Mouse (Mus musculus) thymus, adult 2 months (tissue): ENCODE measurements around the gene Chp1. TPM values are rescaled to one million over a fixed set of nuclear protein-coding genes. Genes with fewer than 3 reads are reported as not detected.

Source experiments
- DNase-seq: peaks from one replicate; pipeline ENCODE4 v3.0.0; 2021
- H3K27ac ChIP-seq: fragments of 200-500 bp; 2 replicates; pipeline ENCODE4 v1.5.1; 2012; ENCODE audit warnings: low read length, control low read depth; ENCODE audit not compliant: control insufficient read depth, insufficient read depth
- H3K27me3 ChIP-seq: fragments of 200-500 bp; 2 replicates; pipeline ENCODE4 v1.6.1; 2012; ENCODE audit warnings: mild to moderate bottlenecking, low read length, moderate library complexity, mixed read lengths; ENCODE audit not compliant: control insufficient read depth, insufficient read depth
- H3K36me3 ChIP-seq: fragments of 200-500 bp; 2 replicates; pipeline ENCODE4 v1.6.1; 2012; ENCODE audit warnings: mild to moderate bottlenecking, low read length, moderate library complexity; ENCODE audit not compliant: control insufficient read depth, insufficient read depth
- H3K4me1 ChIP-seq: fragments of 200-500 bp; replicated peaks from 2 replicates; pipeline ENCODE4 v1.6.1; 2012; ENCODE audit warnings: low read length; ENCODE audit not compliant: control insufficient read depth, insufficient read depth
- H3K4me3 ChIP-seq: fragments of 200-500 bp; 2 replicates; pipeline ENCODE4 v1.5.1; 2012; ENCODE audit warnings: mild to moderate bottlenecking, low read length, control low read depth, moderate library complexity; ENCODE audit not compliant: control insufficient read depth, insufficient read depth
- CTCF ChIP-seq: fragments of 200-500 bp; IDR thresholded peaks from 2 replicates; pipeline ENCODE4 v1.5.1; 2012; ENCODE audit warnings: mild to moderate bottlenecking, control low read depth, low read length, moderate library complexity, borderline replicate concordance; ENCODE audit not compliant: control insufficient read depth, poor library complexity, insufficient read depth; ENCODE audit errors: extremely low read depth
- POLR2A ChIP-seq: fragments of 200-500 bp; IDR thresholded peaks from 2 replicates; pipeline ENCODE4 v1.6.1; 2012; ENCODE audit warnings: mild to moderate bottlenecking, low read length, control low read depth, moderate library complexity; ENCODE audit not compliant: control insufficient read depth, poor library complexity, insufficient read depth; ENCODE audit errors: extremely low read depth
- WGBS: fragments of 180-500 bp; shearing (Covaris S2); methylation state at CpG from one replicate; pipeline ENCODE4 v1.1.7; 2018; 5-methylcytosine and 5-hydroxymethylcytosine counted together
- polyA plus RNA-seq: library from polyadenylated mRNA; depleted of rRNA; stranded (reverse); fragments of >200 nt; gene quantifications from 2 replicates; pipeline ENCODE4 v1.2.3, GENCODE M21; 2012

Gene Chp1
- polyA plus RNA-seq, 1 experiment: 78.5 TPM

DNA sequence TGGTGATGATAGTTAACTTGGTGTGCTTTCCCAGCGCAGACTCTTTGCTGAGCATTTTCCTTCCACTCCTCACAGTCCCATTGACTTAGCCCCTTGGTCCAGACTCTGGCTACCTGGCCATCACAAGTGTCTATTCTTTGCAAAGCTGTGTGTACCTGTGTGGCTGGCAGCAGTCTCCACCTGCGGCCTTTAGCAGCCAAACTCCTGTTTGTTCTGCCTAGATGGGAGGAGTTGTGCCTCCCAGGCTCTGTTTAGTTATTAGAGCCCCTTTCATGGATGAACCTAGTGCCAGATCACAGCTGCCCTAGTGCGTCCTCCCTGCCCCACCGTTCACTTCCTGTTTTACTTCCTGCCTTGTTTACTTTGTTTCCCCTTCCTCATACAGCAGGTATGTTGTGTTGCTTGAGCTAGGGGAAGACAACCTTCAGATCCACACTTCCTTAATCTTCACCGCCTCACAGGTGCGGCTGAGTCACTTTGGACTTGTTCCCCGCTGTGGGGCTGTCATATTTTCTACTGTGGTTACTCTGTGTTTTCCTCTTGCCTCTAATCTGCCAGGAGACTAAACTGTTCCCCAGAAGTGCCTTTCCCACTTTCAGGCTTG is 11.3 kb downstream of the Chp1 start:
- WGBS: 17% methylated on average over 7 of the region's 7 CpGs
- H3K4me1 ChIP-seq: peaks cover 9% of the 10 kb centered on the region
- peak; percentile 40 for DNase-seq
- TF ChIP-seq CTCF (no peak), POLR2A (no peak)
- H3K4me3 ChIP-seq: no peak overlapping the region
- no peaks in the 10 kb centered on the region for H3K36me3 ChIP-seq
- no peaks in the 10 kb centered on the region for H3K27me3 ChIP-seq
- peak overlapping the region; percentile 83 for H3K27ac ChIP-seq

DNA sequence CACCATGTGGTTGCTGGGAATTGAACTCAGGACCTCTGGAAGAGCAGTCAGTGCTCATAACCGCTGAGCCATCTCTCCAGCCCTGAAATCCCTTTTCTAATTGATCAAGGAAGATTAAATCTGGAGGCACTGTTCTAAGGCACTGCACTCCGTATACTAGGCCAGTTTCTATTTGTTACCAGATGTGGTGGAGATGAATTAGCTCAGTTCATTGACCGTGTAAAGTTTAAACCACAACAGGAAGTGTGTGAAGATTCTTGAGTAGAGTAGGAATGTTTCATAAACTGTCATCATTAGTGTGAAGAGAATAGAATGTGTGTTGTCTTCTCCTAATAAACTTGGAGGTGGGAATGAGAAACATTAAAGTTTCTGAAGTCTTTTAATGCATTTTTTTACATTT is 14.3 kb downstream of the Chp1 start:
- Histone ChIP-seq H3K27ac (no peak overlapping the region), H3K4me1 (peaks cover 9% of the 10 kb centered on the region), H3K36me3 (no peaks in the 10 kb centered on the region; the same call in 1 of the 2 replicates), H3K27me3 (no peaks in the 10 kb centered on the region), H3K4me3 (no peak overlapping the region)
- no peak for TF ChIP-seq POLR2A
- TF ChIP-seq CTCF: no peak
- 22% methylated on average over 3 of the region's 3 CpGs for WGBS
- DNase-seq: no peak

DNA sequence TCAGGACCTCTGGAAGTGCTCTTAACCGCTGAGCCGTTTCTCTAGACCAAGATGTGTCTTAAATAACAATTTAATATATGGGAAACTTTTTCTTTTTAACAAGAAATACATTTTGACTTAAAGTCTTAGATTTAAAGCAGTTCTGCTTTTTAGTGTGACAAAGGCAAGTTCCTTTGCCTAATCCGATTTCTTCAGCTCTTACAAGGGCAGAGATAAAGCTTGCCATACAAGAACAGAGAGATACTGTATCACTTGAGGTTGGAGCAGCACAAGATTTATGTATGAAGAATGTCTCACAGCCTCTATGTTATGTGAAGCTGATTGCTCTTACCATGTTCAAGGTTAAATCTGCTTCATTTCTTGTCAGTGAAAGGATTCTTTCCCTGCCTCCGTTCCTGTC is 17.8 kb downstream of the Chp1 start:
- TF ChIP-seq CTCF (no peak), POLR2A (no peak)
- Histone ChIP-seq H3K27ac (no peak overlapping the region), H3K36me3 (peaks cover 6% of the 10 kb centered on the region), H3K4me3 (no peak overlapping the region), H3K4me1 (0 out of 2 replicates have a peak, but pooled peaks cover 2% of the 10 kb centered on the region), H3K27me3 (no peaks in the 10 kb centered on the region)
- WGBS: 97% methylated on average over 4 of the region's 4 CpGs
- no peak for DNase-seq

DNA sequence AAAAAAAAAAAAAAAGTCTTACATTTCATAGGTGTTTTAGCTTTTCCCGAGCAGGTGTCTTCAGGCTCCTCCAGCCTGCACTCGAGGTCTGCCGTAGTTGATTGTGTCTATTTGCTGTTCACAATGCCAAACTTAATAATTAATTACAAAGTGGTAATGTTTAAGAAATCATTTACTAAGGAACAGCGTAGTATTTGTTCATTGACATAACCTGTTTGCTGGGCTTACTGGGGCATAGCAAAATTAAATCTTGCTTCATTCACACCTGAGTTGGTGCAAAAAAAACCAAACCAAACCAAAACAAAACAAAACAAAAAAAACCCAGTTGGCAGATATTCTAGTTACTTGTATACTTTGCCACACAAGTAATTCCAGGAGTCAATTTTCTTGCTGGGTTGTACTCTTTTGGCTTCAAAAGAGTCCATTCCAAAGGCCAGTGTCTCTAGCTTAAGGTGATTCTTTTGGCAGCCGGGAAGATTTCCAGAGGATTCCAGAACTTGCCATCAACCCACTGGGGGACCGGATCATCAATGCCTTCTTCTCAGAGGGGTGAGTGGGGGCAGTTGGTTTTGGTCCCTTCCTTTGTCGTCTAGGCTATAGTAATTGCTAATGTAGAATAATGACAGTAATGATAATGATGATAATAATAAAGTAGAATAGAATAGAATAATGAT is 18.8 kb downstream of the Chp1 start:
- DNase-seq: no peak
- TF ChIP-seq POLR2A: no peak
- no peak for TF ChIP-seq CTCF
- 97% methylated on average over 7 of the region's 7 CpGs for WGBS

DNA sequence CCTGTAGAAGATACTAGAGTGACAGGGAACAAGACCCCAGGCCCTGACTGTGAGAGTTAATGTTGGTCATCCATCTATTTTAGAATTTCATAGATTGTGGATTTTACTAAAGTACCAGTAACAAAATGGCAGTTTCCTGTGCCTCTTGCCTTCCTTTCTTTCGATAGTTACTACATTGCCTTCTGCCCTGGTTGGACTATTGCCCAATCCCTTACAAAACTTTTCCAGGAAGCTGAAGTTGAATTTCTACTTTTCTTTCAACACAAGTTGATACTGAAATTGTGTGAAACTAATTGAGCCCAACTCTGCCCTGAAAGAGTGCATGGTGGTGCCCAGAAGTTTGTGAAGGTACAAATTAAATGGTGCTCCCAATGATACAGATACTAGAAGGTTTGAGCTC is 25.0 kb downstream of the Chp1 start:
- no peak overlapping the region for H3K27ac ChIP-seq
- H3K4me3 ChIP-seq: no peak overlapping the region
- TF ChIP-seq POLR2A: no peak
- TF ChIP-seq CTCF: no peak
- 95% methylated on average over 1 of the region's 1 CpGs for WGBS
- DNase-seq: no peak
- no peaks in the 10 kb centered on the region for H3K4me1 ChIP-seq
- peaks cover 16% of the 10 kb centered on the region for H3K36me3 ChIP-seq
- no peaks in the 10 kb centered on the region for H3K27me3 ChIP-seq

More for the DNA sequence above, 18.8 kb downstream of the Chp1 start:
- Histone ChIP-seq H3K4me3 (no peak overlapping the region), H3K36me3 (peaks cover 6% of the 10 kb centered on the region), H3K4me1 (0 out of 2 replicates have a peak, but pooled peaks cover 2% of the 10 kb centered on the region), H3K27me3 (no peaks in the 10 kb centered on the region), H3K27ac (no peak overlapping the region)

DNA sequence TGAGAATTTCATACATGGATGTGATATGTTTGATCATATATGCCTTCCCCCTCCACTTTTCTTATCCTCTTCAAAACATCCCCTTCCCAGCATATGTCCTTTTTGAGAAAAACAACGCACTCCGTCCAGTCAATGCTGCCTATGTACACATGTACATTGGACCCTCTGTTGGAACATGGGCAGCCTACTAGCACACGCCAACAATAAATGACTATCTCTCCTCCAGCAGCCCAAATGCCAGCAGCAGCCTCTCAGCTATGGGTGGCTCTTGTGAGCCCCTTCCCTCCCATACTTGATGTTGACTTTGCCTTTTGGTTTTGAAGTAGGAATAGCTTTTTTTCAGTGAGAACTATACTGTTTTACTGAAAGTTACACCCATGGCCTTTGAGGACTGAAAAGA is 34.1 kb downstream of the Chp1 start:
- DNase-seq: no peak
- Histone ChIP-seq H3K36me3 (no peaks in the 10 kb centered on the region), H3K27me3 (no peaks in the 10 kb centered on the region), H3K4me3 (no peak overlapping the region), H3K4me1 (no peaks in the 10 kb centered on the region), H3K27ac (no peak overlapping the region)
- no peak for TF ChIP-seq POLR2A
- TF ChIP-seq CTCF: no peak
- WGBS: 99% methylated on average over 3 of the region's 3 CpGs

DNA sequence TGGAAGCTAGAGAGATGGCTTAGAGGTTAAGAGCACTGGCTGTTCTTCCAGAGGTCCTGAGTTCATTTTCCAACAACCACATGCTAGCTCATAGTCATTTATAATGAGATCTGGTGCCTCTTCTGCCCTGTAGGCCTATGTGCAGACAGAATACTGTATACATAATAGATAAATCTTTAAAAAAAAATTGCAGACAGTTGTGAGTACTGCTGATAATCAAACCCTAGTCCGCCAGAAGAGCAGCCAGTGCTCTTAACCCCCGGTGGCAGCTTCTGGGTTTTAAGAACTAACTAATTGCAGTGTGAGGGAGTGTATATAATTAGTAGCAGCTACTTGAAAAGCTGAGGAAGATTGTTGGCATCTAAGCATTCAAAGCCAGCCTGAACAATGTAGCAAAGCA is 35.9 kb downstream of the Chp1 start:
- no peak overlapping the region for H3K4me3 ChIP-seq
- no peak for TF ChIP-seq POLR2A
- no peak for TF ChIP-seq CTCF
- no peaks in the 10 kb centered on the region for H3K36me3 ChIP-seq
- no peak for DNase-seq
- no peak overlapping the region for H3K27ac ChIP-seq
- no peaks in the 10 kb centered on the region for H3K4me1 ChIP-seq
- WGBS: 99% methylated on average over 2 of the region's 2 CpGs
- H3K27me3 ChIP-seq: no peaks in the 10 kb centered on the region
